Mouse (Mus musculus): Measurements from ENCODE around the gene Ugt2b37. TPM values are rescaled to one million over a fixed set of nuclear protein-coding genes. Genes with fewer than 3 reads are reported as not detected.
"Not testable (repeated sequence)": the region's sequence is repeated elsewhere in the genome, so short reads cannot be mapped to it uniquely, and the experiment has no call there.

Gene Ugt2b37
- not detected in 2 replicates for polyA plus RNA-seq (2014; fragmentation: Nextera tagmentation; extraction: Ambion mirVana)

GRCm38 (mm10) chr5:87254676-87255075 lies at the start of gene Ugt2b37:
Ugt2b37 (minus strand) TSS chr5:87254804.
- H3K4me1 ChIP-seq (ENCODE audit: control insufficient read depth, insufficient read depth, low read length); H3K27ac ChIP-seq (replicated peaks; ENCODE audit: low read depth, low read length); H3K9me3 ChIP-seq (replicated peaks; ENCODE audit: control insufficient read depth, low read length); H3K27me3 ChIP-seq (ENCODE audit: control insufficient read depth, insufficient read depth, low read length); ATAC-seq (replicated peaks; ENCODE audit: insufficient number of reproducible peaks, low FRiP score, low TSS enrichment, low read depth); DNase-seq (ENCODE audit: low spot score); H3K9ac ChIP-seq (replicated peaks; ENCODE audit: low read length); H3K36me3 ChIP-seq (replicated peaks; ENCODE audit: control insufficient read depth, insufficient read depth, low read depth, low read length); H3K4me2 ChIP-seq (ENCODE audit: low read depth, low read length); H3K4me3 ChIP-seq (ENCODE audit: low read depth, low read length): not testable (repeated sequence)
- WGBS: 85% methylated on average over 3 of the region's 3 CpGs

GRCm38 (mm10) chr5:87286180-87286579 lies 31.6 kb upstream of the Ugt2b37 start:
- H3K27ac ChIP-seq (replicated peaks; ENCODE audit: low read depth, low read length); DNase-seq (ENCODE audit: low spot score); H3K36me3 ChIP-seq (replicated peaks; ENCODE audit: control insufficient read depth, insufficient read depth, low read depth, low read length); H3K4me1 ChIP-seq (ENCODE audit: control insufficient read depth, insufficient read depth, low read length); ATAC-seq (replicated peaks; ENCODE audit: insufficient number of reproducible peaks, low FRiP score, low TSS enrichment, low read depth); H3K27me3 ChIP-seq (ENCODE audit: control insufficient read depth, insufficient read depth, low read length); H3K4me3 ChIP-seq (ENCODE audit: low read depth, low read length); H3K4me2 ChIP-seq (ENCODE audit: low read depth, low read length); H3K9me3 ChIP-seq (replicated peaks; ENCODE audit: control insufficient read depth, low read length); H3K9ac ChIP-seq (replicated peaks; ENCODE audit: low read length): not testable (repeated sequence)
- WGBS: 84% methylated on average over 4 of the region's 4 CpGs

- not testable (repeated sequence) for DNase-seq (ENCODE audit: low spot score)
These were observed 21.4 kb upstream of the Ugt2b37 start for GRCm38 (mm10) chr5:87275986-87276385.

GRCm38 (mm10) chr5:87275581-87275980 lies 21.0 kb upstream of the Ugt2b37 start:
- no peak overlapping the region for H3K4me2 ChIP-seq (ENCODE audit: low read depth, low read length)
- ATAC-seq (replicated peaks; ENCODE audit: insufficient number of reproducible peaks, low FRiP score, low TSS enrichment, low read depth): no peak
- H3K9ac ChIP-seq (replicated peaks; ENCODE audit: low read length): no peak overlapping the region
- H3K27ac ChIP-seq (replicated peaks; ENCODE audit: low read depth, low read length): no peak overlapping the region
- H3K9me3 ChIP-seq (replicated peaks; ENCODE audit: control insufficient read depth, low read length): no peaks in the 10 kb centered on the region
- DNase-seq (ENCODE audit: low spot score): no peak
- H3K4me3 ChIP-seq (ENCODE audit: low read depth, low read length): no peak overlapping the region
- 90% methylated on average over 6 of the region's 6 CpGs for WGBS
- H3K36me3 ChIP-seq (replicated peaks; ENCODE audit: control insufficient read depth, insufficient read depth, low read depth, low read length): no peaks in the 10 kb centered on the region
- no peaks in the 10 kb centered on the region for H3K4me1 ChIP-seq (ENCODE audit: control insufficient read depth, insufficient read depth, low read length)
- no peaks in the 10 kb centered on the region for H3K27me3 ChIP-seq (ENCODE audit: control insufficient read depth, insufficient read depth, low read length)

More at GRCm38 (mm10) chr5:87275986-87276385, 21.4 kb upstream of the Ugt2b37 start:
- not testable (repeated sequence) for ATAC-seq (replicated peaks; ENCODE audit: insufficient number of reproducible peaks, low FRiP score, low TSS enrichment, low read depth); H3K4me3 ChIP-seq (ENCODE audit: low read depth, low read length); H3K27me3 ChIP-seq (ENCODE audit: control insufficient read depth, insufficient read depth, low read length); H3K36me3 ChIP-seq (replicated peaks; ENCODE audit: control insufficient read depth, insufficient read depth, low read depth, low read length); H3K27ac ChIP-seq (replicated peaks; ENCODE audit: low read depth, low read length); H3K4me2 ChIP-seq (ENCODE audit: low read depth, low read length); H3K9me3 ChIP-seq (replicated peaks; ENCODE audit: control insufficient read depth, low read length); H3K4me1 ChIP-seq (ENCODE audit: control insufficient read depth, insufficient read depth, low read length); H3K9ac ChIP-seq (replicated peaks; ENCODE audit: low read length)
- WGBS: 90% methylated on average over 4 of the region's 4 CpGs

GRCm38 (mm10) chr5:87255831-87256230 lies 1.2 kb upstream of the Ugt2b37 start:
- H3K9me3 ChIP-seq (replicated peaks; ENCODE audit: control insufficient read depth, low read length): no peaks in the 10 kb centered on the region
- 83% methylated on average over 3 of the region's 3 CpGs for WGBS

GRCm38 (mm10) chr5:87242140-87242539 lies 12.5 kb downstream of the Ugt2b37 start:
- not testable (repeated sequence) for H3K27me3 ChIP-seq (ENCODE audit: control insufficient read depth, insufficient read depth, low read length); ATAC-seq (replicated peaks; ENCODE audit: insufficient number of reproducible peaks, low FRiP score, low TSS enrichment, low read depth); H3K9me3 ChIP-seq (replicated peaks; ENCODE audit: control insufficient read depth, low read length); H3K27ac ChIP-seq (replicated peaks; ENCODE audit: low read depth, low read length); H3K9ac ChIP-seq (replicated peaks; ENCODE audit: low read length); H3K36me3 ChIP-seq (replicated peaks; ENCODE audit: control insufficient read depth, insufficient read depth, low read depth, low read length); H3K4me3 ChIP-seq (ENCODE audit: low read depth, low read length); DNase-seq (ENCODE audit: low spot score); H3K4me1 ChIP-seq (ENCODE audit: control insufficient read depth, insufficient read depth, low read length); H3K4me2 ChIP-seq (ENCODE audit: low read depth, low read length)

More at GRCm38 (mm10) chr5:87255831-87256230, 1.2 kb upstream of the Ugt2b37 start:
- no peak for DNase-seq (ENCODE audit: low spot score)
- no peak overlapping the region for H3K27ac ChIP-seq (replicated peaks; ENCODE audit: low read depth, low read length)
- H3K4me1 ChIP-seq (ENCODE audit: control insufficient read depth, insufficient read depth, low read length): no peaks in the 10 kb centered on the region
- no peak for ATAC-seq (replicated peaks; ENCODE audit: insufficient number of reproducible peaks, low FRiP score, low TSS enrichment, low read depth)
- H3K36me3 ChIP-seq (replicated peaks; ENCODE audit: control insufficient read depth, insufficient read depth, low read depth, low read length): no peaks in the 10 kb centered on the region
- no peak overlapping the region for H3K4me3 ChIP-seq (ENCODE audit: low read depth, low read length)
- H3K9ac ChIP-seq (replicated peaks; ENCODE audit: low read length): no peak overlapping the region
- H3K4me2 ChIP-seq (ENCODE audit: low read depth, low read length): no peak overlapping the region
- H3K27me3 ChIP-seq (ENCODE audit: control insufficient read depth, insufficient read depth, low read length): no peaks in the 10 kb centered on the region

- not testable (repeated sequence) for ATAC-seq (replicated peaks; ENCODE audit: insufficient number of reproducible peaks, low FRiP score, low TSS enrichment, low read depth); H3K4me3 ChIP-seq (ENCODE audit: low read depth, low read length); H3K9ac ChIP-seq (replicated peaks; ENCODE audit: low read length); H3K4me2 ChIP-seq (ENCODE audit: low read depth, low read length); H3K27me3 ChIP-seq (ENCODE audit: control insufficient read depth, insufficient read depth, low read length); H3K4me1 ChIP-seq (ENCODE audit: control insufficient read depth, insufficient read depth, low read length); H3K36me3 ChIP-seq (replicated peaks; ENCODE audit: control insufficient read depth, insufficient read depth, low read depth, low read length); H3K9me3 ChIP-seq (replicated peaks; ENCODE audit: control insufficient read depth, low read length); DNase-seq (ENCODE audit: low spot score); H3K27ac ChIP-seq (replicated peaks; ENCODE audit: low read depth, low read length)
- WGBS: 80% methylated on average over 2 of the region's 2 CpGs
These were observed 58.2 kb downstream of the Ugt2b37 start for GRCm38 (mm10) chr5:87196430-87196829.
